Mouse (Mus musculus) embryonic fibroblast, embryonic 13.5 days (primary cell): ENCODE results near the gene Fcgrt. TPM values are rescaled to one million over a fixed set of nuclear protein-coding genes. Genes with fewer than 3 reads are reported as not detected.
A peak's percentile ranks its signal among the peaks of the same experiment; 100 is the strongest.
"Not testable (repeated sequence)": the region's sequence is repeated elsewhere in the genome, so short reads cannot be mapped to it uniquely, and the experiment has no call there.

ENCODE experiments used
- H3K27ac ChIP-seq: 2 replicates; pipeline ENCODE4 v1.5.1; 2012; ENCODE audit warnings: low read length, control low read depth, inconsistent platforms; ENCODE audit not compliant: insufficient read depth
- H3K4me1 ChIP-seq: 2 replicates; pipeline ENCODE4 v1.6.1; 2011; ENCODE audit warnings: low read length; ENCODE audit not compliant: control insufficient read depth, insufficient read depth
- H3K4me3 ChIP-seq: 2 replicates; pipeline ENCODE4 v1.5.1; 2011; ENCODE audit warnings: mild to moderate bottlenecking, control low read depth, low read length; ENCODE audit not compliant: insufficient read depth
- CTCF ChIP-seq: IDR thresholded peaks from 2 replicates; pipeline ENCODE4 v1.5.1; 2011; ENCODE audit warnings: mild to moderate bottlenecking, control low read depth, low read length, moderate library complexity, borderline replicate concordance; ENCODE audit not compliant: insufficient read depth
- POLR2A ChIP-seq: IDR thresholded peaks from 2 replicates; pipeline ENCODE4 v1.6.1; 2011; ENCODE audit warnings: low read depth, mild to moderate bottlenecking, control low read depth, low read length, moderate library complexity
- polyA plus RNA-seq: library from polyadenylated mRNA; stranded (reverse); fragments of >200 nt; gene quantifications from 2 replicates; pipeline ENCODE4 v1.2.4, GENCODE M21; 2011; ENCODE audit warnings: low read depth; ENCODE audit not compliant: missing spikeins, insufficient read length

Fcgrt gene
- 41.5 and 64.3 TPM in 2 replicates for polyA plus RNA-seq

DNA sequence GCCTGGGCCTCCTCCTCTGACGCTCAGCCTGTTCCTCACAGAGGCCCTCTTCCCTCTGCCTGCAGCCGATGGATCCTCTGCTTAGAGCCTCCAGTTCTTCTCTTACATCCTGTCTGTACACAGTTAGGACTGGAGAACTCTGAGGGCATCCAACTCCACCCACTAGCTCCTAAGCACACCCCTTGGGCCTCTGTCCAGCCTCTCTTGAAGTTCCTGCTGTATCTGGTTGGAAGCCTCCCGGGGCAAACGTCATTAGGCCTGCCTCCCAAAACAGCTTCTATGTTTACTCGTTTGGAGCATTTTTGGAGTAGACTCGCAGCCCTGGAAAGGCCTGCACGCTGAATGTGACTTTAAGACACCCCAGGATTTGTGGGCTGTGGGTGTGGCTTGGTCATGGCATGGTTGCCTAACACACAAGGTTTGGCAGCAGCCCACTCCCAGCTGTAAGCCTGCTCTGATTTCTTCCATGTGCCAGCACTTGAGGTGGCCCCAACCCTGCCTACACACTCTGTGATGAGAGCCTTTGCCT, at the start of gene Fcgrt:
TSS of gene Fcgrt (minus strand) at position 200 of the 529 bp plus-strand sequence.
- Histone ChIP-seq H3K4me3 (peak within 1 kb of the TSS; percentile 12; the same call in 1 of the 2 replicates), H3K27ac (peak within 1 kb of the TSS; percentile 57), H3K4me1 (no peaks in the 10 kb centered on the region)
- TF ChIP-seq POLR2A: peak; percentile 91
- TF ChIP-seq CTCF: no peak

DNA sequence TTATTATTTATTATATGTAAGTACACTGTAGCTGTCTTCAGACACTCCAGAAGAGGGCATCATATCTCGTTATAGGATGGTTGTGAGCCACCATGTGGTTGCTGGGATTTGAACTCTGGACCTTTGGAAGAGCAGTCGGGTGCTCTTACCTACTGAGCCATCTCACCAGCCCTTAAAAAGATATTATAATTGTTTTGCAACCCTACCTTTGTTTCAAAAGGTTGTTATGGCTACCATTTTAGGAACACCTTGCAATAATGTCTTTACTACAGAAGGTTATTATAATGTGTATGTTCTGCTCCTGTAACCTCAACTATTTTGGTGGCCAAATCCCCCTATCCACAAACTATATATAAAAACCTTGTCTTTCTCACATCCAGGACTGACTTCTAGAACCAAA, 49.4 kb upstream of the Fcgrt start:
- H3K27ac ChIP-seq: not testable (repeated sequence)

GRCm38 (mm10) chr7:45151303-45151702, 47.7 kb upstream of the Fcgrt start:
- no peak overlapping the region for H3K4me3 ChIP-seq
- H3K4me1 ChIP-seq: no peaks in the 10 kb centered on the region
- H3K27ac ChIP-seq: no peak overlapping the region
- no peak for TF ChIP-seq POLR2A

More for the DNA sequence above, 49.4 kb upstream of the Fcgrt start:
- H3K4me1 ChIP-seq, H3K4me3 ChIP-seq: not testable (repeated sequence)

GRCm38 (mm10) chr7:45150321-45150720, 46.7 kb upstream of the Fcgrt start:
- H3K4me1 ChIP-seq: no peaks in the 10 kb centered on the region
- H3K4me3 ChIP-seq: no peak overlapping the region
- H3K27ac ChIP-seq: no peak overlapping the region
- TF ChIP-seq CTCF (no peak), POLR2A (no peak)

DNA sequence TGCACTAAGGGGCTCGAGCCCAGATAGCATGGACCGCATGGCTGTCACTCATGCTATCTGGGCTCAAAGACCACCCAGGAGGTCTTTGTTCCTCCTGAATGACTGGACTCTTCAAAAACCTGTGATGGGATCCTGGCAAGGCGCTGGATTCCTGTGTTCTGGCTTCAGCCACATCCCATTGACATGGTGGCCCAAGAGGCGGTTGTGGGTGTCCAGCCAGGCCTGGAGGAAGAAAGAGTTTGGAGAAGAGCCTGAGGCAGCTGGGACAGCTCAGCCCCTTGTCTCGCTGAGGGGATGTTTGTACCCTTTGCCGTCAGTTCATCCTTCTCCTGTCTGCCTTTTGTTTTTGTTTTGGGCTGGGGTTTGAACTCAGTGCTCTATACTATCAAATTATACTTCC, 45.9 kb upstream of the Fcgrt start:
- Histone ChIP-seq H3K27ac (no peak overlapping the region), H3K4me1 (no peaks in the 10 kb centered on the region), H3K4me3 (no peak overlapping the region)
- TF ChIP-seq POLR2A: no peak
- TF ChIP-seq CTCF: no peak

GRCm38 (mm10) chr7:45148534-45149098, 45.0 kb upstream of the Fcgrt start:
- TF ChIP-seq POLR2A: no peak
- no peak for TF ChIP-seq CTCF
- Histone ChIP-seq H3K27ac (no peak overlapping the region), H3K4me1 (no peaks in the 10 kb centered on the region), H3K4me3 (no peak overlapping the region)

- no peaks in the 10 kb centered on the region for H3K4me1 ChIP-seq
- TF ChIP-seq POLR2A (no peak), CTCF (no peak)
- H3K4me3 ChIP-seq: no peak overlapping the region
- H3K27ac ChIP-seq: no peak overlapping the region
Measured at GRCm38 (mm10) chr7:45147899-45148298, 44.2 kb upstream of the Fcgrt start.

- Histone ChIP-seq H3K4me1 (no peaks in the 10 kb centered on the region), H3K27ac (no peak overlapping the region), H3K4me3 (no peak overlapping the region)
- TF ChIP-seq CTCF: no peak
Measured at GRCm38 (mm10) chr7:45147267-45147666, 43.6 kb upstream of the Fcgrt start.

DNA sequence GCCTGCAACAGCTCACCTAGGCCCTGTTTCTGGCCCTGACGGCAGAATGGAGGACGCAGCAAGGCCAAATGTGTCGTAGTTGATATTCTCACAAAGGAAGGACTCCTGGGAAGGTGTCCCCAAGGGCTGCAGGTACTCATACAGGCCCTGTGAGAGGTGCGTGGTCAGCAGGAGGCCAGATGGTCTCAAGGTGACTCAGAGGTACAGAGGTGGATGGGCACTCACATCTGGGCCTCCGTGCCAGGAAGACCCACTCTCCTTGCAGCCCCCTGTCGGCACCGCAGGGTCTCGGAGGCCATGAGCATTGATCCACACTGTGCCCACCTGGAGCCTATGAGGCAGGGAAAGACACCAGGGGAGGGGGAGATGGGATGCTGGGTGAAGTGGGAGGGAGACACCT, 41.8 kb upstream of the Fcgrt start:
- no peaks in the 10 kb centered on the region for H3K4me1 ChIP-seq

DNA sequence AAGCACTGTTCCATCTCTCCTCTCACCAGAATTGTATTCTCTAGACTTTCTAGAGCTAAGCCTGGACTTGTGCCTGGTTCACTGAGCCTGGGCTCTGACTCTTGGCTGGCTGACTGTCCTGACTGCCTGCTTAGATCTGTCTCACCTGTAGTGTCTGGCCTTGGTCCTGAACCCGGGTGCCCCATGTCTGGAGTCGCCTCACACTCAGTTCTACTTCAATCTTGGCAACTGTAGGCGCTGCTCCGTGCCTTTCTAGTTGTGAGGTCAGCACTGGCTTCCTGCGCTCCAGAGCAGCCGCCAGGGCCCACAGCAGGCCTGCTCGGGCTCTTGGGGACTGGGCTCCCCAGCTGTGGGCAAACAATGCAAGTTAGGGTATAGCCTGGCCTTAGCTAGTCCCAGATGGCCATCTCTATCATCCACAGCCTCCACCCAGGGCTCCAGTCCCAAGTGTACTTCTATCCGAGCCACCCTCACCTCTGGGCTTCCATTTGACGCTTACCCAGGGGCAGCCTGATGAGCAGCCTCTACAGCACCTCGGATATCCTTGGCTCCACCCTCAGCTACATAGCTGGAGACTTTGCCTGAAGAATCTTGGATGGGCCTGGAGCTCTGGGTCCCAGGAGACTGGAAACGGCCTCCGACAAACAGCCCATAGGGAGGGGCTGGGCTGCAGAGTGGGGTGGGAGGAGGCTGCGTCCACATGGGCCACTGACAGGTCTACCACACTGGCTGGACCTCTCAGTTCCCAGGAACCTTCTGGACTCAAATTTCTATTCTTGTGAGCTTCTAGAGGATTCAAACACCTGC, 40.9 kb upstream of the Fcgrt start:
- Histone ChIP-seq H3K4me1 (no peaks in the 10 kb centered on the region), H3K27ac (no peak overlapping the region), H3K4me3 (no peak overlapping the region)
- TF ChIP-seq POLR2A: no peak
- TF ChIP-seq CTCF: no peak

More for the DNA sequence above, 41.8 kb upstream of the Fcgrt start:
- no peak overlapping the region for H3K4me3 ChIP-seq
- no peak overlapping the region for H3K27ac ChIP-seq
- TF ChIP-seq CTCF (no peak), POLR2A (no peak)

GRCm38 (mm10) chr7:45141914-45142313, 38.3 kb upstream of the Fcgrt start:
- Histone ChIP-seq H3K4me1 (no peaks in the 10 kb centered on the region), H3K4me3 (no peak overlapping the region), H3K27ac (no peak overlapping the region)
- TF ChIP-seq CTCF (no peak), POLR2A (no peak)
